8 mouse cellular contexts compared by ENCODE assay signal in genomic region chr11:115534759-115535371, GRCm38 (mm10). TPM values are rescaled to one million over a fixed set of nuclear protein-coding genes. Genes with fewer than 3 reads are reported as not detected.
A peak's percentile ranks its signal among the peaks of the same experiment; 100 is the strongest.
DNase-seq lines count a peak whose midpoint lies in the region; ATAC-seq and TF ChIP-seq lines count a peak whose summit lies in the region.

No protein-coding gene starts in this region.

- TF ChIP-seq CTCF in bone marrow, adult 2 months (IDR thresholded peaks at IDR 0.05; ENCODE audit: control insufficient read depth, insufficient read depth, low read length): no peak

- no peak for TF ChIP-seq POLR2A in bone marrow, adult 2 months (IDR thresholded peaks at IDR 0.05; ENCODE audit: borderline replicate concordance, control insufficient read depth, low read depth, low read length)
- TF ChIP-seq POLR2A in myocyte (IDR thresholded peaks at IDR 0.05; ENCODE audit: insufficient read length, low read depth): no peak

- H3K36me3 ChIP-seq in kidney, embryonic 15.5 days: peaks cover 43% of the 10 kb centered on the region
- peaks cover 34% of the 10 kb centered on the region for H3K36me3 ChIP-seq in hindbrain, embryonic 15.5 days
- peaks cover 30% of the 10 kb centered on the region for H3K36me3 ChIP-seq in myocyte (ENCODE audit: control insufficient read depth, insufficient read depth)

- H3ac ChIP-seq in myocyte (ENCODE audit: control insufficient read depth, insufficient read length): peak overlapping the region; percentile 97

- H3K4me3 ChIP-seq in kidney, embryonic 15.5 days (replicated peaks): peak overlapping the region; percentile 99
- peak overlapping the region; percentile 92 for H3K4me3 ChIP-seq in bone marrow, adult 2 months (replicated peaks; ENCODE audit: control insufficient read depth, low read depth, low read length)
- peak overlapping the region; percentile 90 for H3K4me3 ChIP-seq in hindbrain, embryonic 15.5 days
- H3K4me3 ChIP-seq in myocyte: peak overlapping the region; percentile 69

- peak overlapping the region; percentile 99 for H3K9ac ChIP-seq in kidney, embryonic 15.5 days
- H3K9ac ChIP-seq in hindbrain, embryonic 15.5 days: peak overlapping the region; percentile 87

- H3K4me2 ChIP-seq in kidney, embryonic 15.5 days: peak overlapping the region; percentile 65
- peak overlapping the region; percentile 81 for H3K4me2 ChIP-seq in hindbrain, embryonic 15.5 days
- peak overlapping the region; percentile 99 for H3K4me2 ChIP-seq in myocyte (ENCODE audit: low read depth)

- H3K4me1 ChIP-seq in kidney, embryonic 15.5 days: peaks cover 26% of the 10 kb centered on the region
- H3K4me1 ChIP-seq in bone marrow, adult 2 months (ENCODE audit: control insufficient read depth, insufficient read depth, low read length): peaks cover 1% of the 10 kb centered on the region; the same call in 1 of the 2 replicates
- peaks cover 33% of the 10 kb centered on the region for H3K4me1 ChIP-seq in hindbrain, embryonic 15.5 days (replicated peaks)

- peaks cover 54% of the 10 kb centered on the region for H3K79me2 ChIP-seq in myocyte (ENCODE audit: control insufficient read depth, insufficient read depth)

- WGBS in kidney, embryonic 15.5 days: 4% methylated on average over 11 of the region's 11 CpGs
- 2% methylated on average over 11 of the region's 11 CpGs for WGBS in bone marrow, adult 2 months
- WGBS in hindbrain, embryonic 15.5 days: 9% methylated on average over 11 of the region's 11 CpGs

- DNase-seq in kidney, postnatal 36 days: no peak
- DNase-seq in B cell, adult 2 months: no peak
- no peak for DNase-seq in adrenal gland, adult 8-10 months
- DNase-seq in MN1 (ENCODE audit: low spot score): no peak

- no peaks in the 10 kb centered on the region for H3K9me3 ChIP-seq in kidney, embryonic 15.5 days (replicated peaks)
- no peaks in the 10 kb centered on the region for H3K9me3 ChIP-seq in hindbrain, embryonic 15.5 days

- H3K27me3 ChIP-seq in kidney, embryonic 15.5 days: no peaks in the 10 kb centered on the region
- H3K27me3 ChIP-seq in hindbrain, embryonic 15.5 days: no peaks in the 10 kb centered on the region
- no peaks in the 10 kb centered on the region for H3K27me3 ChIP-seq in myocyte (ENCODE audit: control insufficient read depth, insufficient read depth, insufficient read length)

- no peak for ATAC-seq in kidney, embryonic 15.5 days (replicated peaks; ENCODE audit: low FRiP score)
- no peak for ATAC-seq in hindbrain, embryonic 15.5 days (ENCODE audit: low FRiP score, low read depth)

- peak overlapping the region; percentile 100 for H3K27ac ChIP-seq in kidney, embryonic 15.5 days
- H3K27ac ChIP-seq in bone marrow, adult 2 months (ENCODE audit: control insufficient read depth, insufficient read depth, low read depth, low read length, poor library complexity): peak overlapping the region; percentile 99
- H3K27ac ChIP-seq in hindbrain, embryonic 15.5 days (replicated peaks): peak overlapping the region; percentile 99

TF ChIP-seq in myocyte, 11 proteins besides CTCF, POLR2A, EP300 and RAD21:
- TF ChIP-seq MAX (IDR thresholded peaks at IDR 0.05; ENCODE audit: low read depth) (no peak), CEBPB (IDR thresholded peaks at IDR 0.05; ENCODE audit: insufficient read depth, poor library complexity, severe bottlenecking) (no peak), REST (IDR thresholded peaks at IDR 0.05; ENCODE audit: insufficient read depth, insufficient read length) (no peak), POLR2AphosphoS2 (IDR thresholded peaks at IDR 0.05; ENCODE audit: insufficient read length, low read depth) (no peak), MYOG (IDR thresholded peaks at IDR 0.05; ENCODE audit: control insufficient read depth in 1 of 3, insufficient read depth in 1 of 3, insufficient read length in 2 of 3, low read depth in 2 of 3) (no peak)

RNA-seq across cellular contexts. Expression of gene Sumo2, which starts 1.2 kb away (rescaled TPM):
- 1,007 and 1,133 TPM in 2 replicates for polyA plus RNA-seq in kidney, embryonic 15.5 days (2015; fragmentation: Nextera tagmentation; extraction: Ambion mirVana)
- polyA plus RNA-seq in bone marrow, adult 2 months (2011; ENCODE audit: insufficient read depth, insufficient read length, low replicate concordance, missing spikeins): 188 and 202 TPM in 2 replicates
- 917 and 959 TPM in 2 replicates for polyA plus RNA-seq in hindbrain, embryonic 15.5 days (2015; fragmentation: Nextera tagmentation; extraction: Ambion mirVana)
- polyA plus RNA-seq in myocyte (2012; fragmentation: generic; extraction: Trizol): 176 TPM
- total RNA-seq in adrenal gland, adult 8-10 months (2022): 100 to 1,000 TPM; 220 to 285 (median 257) TPM

RNA-seq across cellular contexts. Expression of gene Jpt1, which starts 20.7 kb away (rescaled TPM):
- polyA plus RNA-seq in kidney, embryonic 15.5 days (2015; fragmentation: Nextera tagmentation; extraction: Ambion mirVana): 457 and 460 TPM in 2 replicates
- polyA plus RNA-seq in bone marrow, adult 2 months (2011; ENCODE audit: insufficient read depth, insufficient read length, low replicate concordance, missing spikeins): 106 and 149 TPM in 2 replicates
- 1,345 and 1,399 TPM in 2 replicates for polyA plus RNA-seq in hindbrain, embryonic 15.5 days (2015; fragmentation: Nextera tagmentation; extraction: Ambion mirVana)
- polyA plus RNA-seq in myocyte (2012; fragmentation: generic; extraction: Trizol): 386 TPM
- 100 to 1,000 TPM in 1 of 4 experiments, 10 to 100 TPM in 3; 86.2 to 109 (median 94.4) TPM for total RNA-seq in adrenal gland, adult 8-10 months (2022)

RNA-seq across cellular contexts. Expression of gene Nup85, which starts 29.4 kb away (rescaled TPM):
- 174 and 190 TPM in 2 replicates for polyA plus RNA-seq in kidney, embryonic 15.5 days (2015; fragmentation: Nextera tagmentation; extraction: Ambion mirVana)
- 111 and 163 TPM in 2 replicates for polyA plus RNA-seq in bone marrow, adult 2 months (2011; ENCODE audit: insufficient read depth, insufficient read length, low replicate concordance, missing spikeins)
- 95.4 and 108 TPM in 2 replicates for polyA plus RNA-seq in hindbrain, embryonic 15.5 days (2015; fragmentation: Nextera tagmentation; extraction: Ambion mirVana)
- 41.1 TPM for polyA plus RNA-seq in myocyte (2012; fragmentation: generic; extraction: Trizol)
- 10 to 100 TPM; 46.5 to 61.0 (median 53.9) TPM for total RNA-seq in adrenal gland, adult 8-10 months (2022)

RNA-seq across cellular contexts. Expression of gene Nt5c, which starts 43.2 kb away (rescaled TPM):
- polyA plus RNA-seq in kidney, embryonic 15.5 days (2015; fragmentation: Nextera tagmentation; extraction: Ambion mirVana): 72.7 and 76.7 TPM in 2 replicates
- polyA plus RNA-seq in bone marrow, adult 2 months (2011; ENCODE audit: insufficient read depth, insufficient read length, low replicate concordance, missing spikeins): 47.5 and 56.4 TPM in 2 replicates
- polyA plus RNA-seq in hindbrain, embryonic 15.5 days (2015; fragmentation: Nextera tagmentation; extraction: Ambion mirVana): 88.4 and 101 TPM in 2 replicates
- polyA plus RNA-seq in myocyte (2012; fragmentation: generic; extraction: Trizol): 64.0 TPM
- total RNA-seq in adrenal gland, adult 8-10 months (2022): 100 to 1,000 TPM; 119 to 222 (median 142) TPM

RNA-seq across cellular contexts. Expression of gene Armc7, which starts 59.4 kb away (rescaled TPM):
- polyA plus RNA-seq in kidney, embryonic 15.5 days (2015; fragmentation: Nextera tagmentation; extraction: Ambion mirVana): 8.6 and 9.1 TPM in 2 replicates
- 4.4 and 18.7 TPM in 2 replicates for polyA plus RNA-seq in bone marrow, adult 2 months (2011; ENCODE audit: insufficient read depth, insufficient read length, low replicate concordance, missing spikeins)
- polyA plus RNA-seq in hindbrain, embryonic 15.5 days (2015; fragmentation: Nextera tagmentation; extraction: Ambion mirVana): 16.3 and 18.2 TPM in 2 replicates
- polyA plus RNA-seq in myocyte (2012; fragmentation: generic; extraction: Trizol): 6.2 TPM
- 10 to 100 TPM in 3 of 4 experiments, 1 to 10 TPM in 1; 8.6 to 11.7 (median 11.2) TPM for total RNA-seq in adrenal gland, adult 8-10 months (2022)
